Mouse (Mus musculus) stomach, postnatal 0 days (tissue): ENCODE measurements around the gene Ttll10.

Experiments
- CTCF ChIP-seq: IDR thresholded peaks from 2 replicates; pipeline ENCODE4 v1.5.1; 2016; ENCODE audit warnings: antibody characterized with exemption, low read depth, mild to moderate bottlenecking, moderate library complexity
- EP300 ChIP-seq: optimal IDR thresholded peaks from 2 replicates; pipeline ENCODE3; 2016; ENCODE audit warnings: antibody characterized with exemption

DNA sequence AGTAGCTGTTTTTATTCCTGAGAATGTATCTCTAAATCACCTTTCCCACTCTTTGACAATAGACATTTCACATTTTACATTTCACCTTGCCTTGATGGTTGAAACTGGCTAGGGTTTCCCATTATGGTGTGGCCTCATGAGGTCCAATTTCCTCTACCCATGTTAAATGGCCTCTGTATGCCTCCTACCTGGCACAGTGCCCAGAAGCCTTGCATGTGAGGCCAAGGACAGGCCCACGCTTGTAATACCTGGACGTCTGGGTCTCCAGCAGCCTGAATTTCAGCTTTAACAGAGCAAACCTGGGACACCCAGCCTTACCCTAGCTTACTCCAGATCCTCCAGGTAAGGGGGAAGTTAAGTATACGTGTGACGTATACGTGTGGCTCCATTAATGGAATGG is 24.1 kb upstream of the Ttll10 start:
- TF ChIP-seq CTCF: no peak
- no peak for TF ChIP-seq EP300
